10 mouse cellular contexts compared by ENCODE assay signal in genomic region chr7:127231376-127231775, GRCm38 (mm10). TPM values are rescaled to one million over a fixed set of nuclear protein-coding genes. Genes with fewer than 3 reads are reported as not detected.
A peak's percentile ranks its signal among the peaks of the same experiment; 100 is the strongest.
DNase-seq lines count a peak whose midpoint lies in the region; ATAC-seq and TF ChIP-seq lines count a peak whose summit lies in the region.
"Had no signal": no experiment of that assay in that cellular context is flagged by ENCODE, and none has a peak within 500 bp of the region (broad histone marks: within the 10 kb centered on the region; RNA-seq: fewer than 3 reads in every experiment).

No protein-coding gene starts in this region.

- H3K4me2 ChIP-seq in limb, embryonic 13.5 days (replicated peaks): peak overlapping the region; percentile 79
- peak overlapping the region; percentile 53 for H3K4me2 ChIP-seq in stomach, embryonic 15.5 days

- no peak overlapping the region for H3K27ac ChIP-seq in cerebellum, adult 2 months (ENCODE audit: insufficient read depth, low read length)
- H3K27ac ChIP-seq in limb, embryonic 13.5 days: no peak overlapping the region
- H3K27ac ChIP-seq in stomach, embryonic 15.5 days: peak overlapping the region; percentile 98; the same call in 1 of the 2 replicates

- ATAC-seq in megakaryocyte, adult 5-6 weeks (ENCODE audit: poor library complexity, severe bottlenecking): no peak
- no peak for ATAC-seq in limb, embryonic 13.5 days (ENCODE audit: low FRiP score, low read depth)
- ATAC-seq in stomach, embryonic 15.5 days (ENCODE audit: insufficient read depth, low FRiP score, low read depth): no peak

- peaks cover 39% of the 10 kb centered on the region for H3K36me3 ChIP-seq in megakaryocyte, embryonic 14.5 days (replicated peaks; ENCODE audit: low read length)
- H3K36me3 ChIP-seq in limb, embryonic 13.5 days: peaks cover 44% of the 10 kb centered on the region
- H3K36me3 ChIP-seq in stomach, embryonic 15.5 days: peaks cover 15% of the 10 kb centered on the region

- no peak for TF ChIP-seq CTCF in cerebellum, adult 2 months (IDR thresholded peaks at IDR 0.05; ENCODE audit: borderline replicate concordance, insufficient read depth, low read depth, low read length)

- H3K4me3 ChIP-seq in cerebellum, adult 2 months (replicated peaks; ENCODE audit: insufficient read depth, low read depth, low read length): peak overlapping the region; percentile 86
- peak overlapping the region; percentile 100 for H3K4me3 ChIP-seq in megakaryocyte, embryonic 14.5 days (replicated peaks)
- peak overlapping the region; percentile 92 for H3K4me3 ChIP-seq in limb, embryonic 13.5 days
- H3K4me3 ChIP-seq in stomach, embryonic 15.5 days (replicated peaks): peak overlapping the region; percentile 80

- H3K9me3 ChIP-seq in megakaryocyte, embryonic 14.5 days: no peaks in the 10 kb centered on the region
- no peaks in the 10 kb centered on the region for H3K9me3 ChIP-seq in limb, embryonic 13.5 days
- H3K9me3 ChIP-seq in stomach, embryonic 15.5 days: no peaks in the 10 kb centered on the region

- H3K4me1 ChIP-seq in cerebellum, adult 2 months (ENCODE audit: control insufficient read depth, insufficient read depth, low read length): peaks cover 8% of the 10 kb centered on the region; the same call in 1 of the 2 replicates
- peaks cover 73% of the 10 kb centered on the region for H3K4me1 ChIP-seq in megakaryocyte, embryonic 14.5 days
- H3K4me1 ChIP-seq in limb, embryonic 13.5 days: peaks cover 36% of the 10 kb centered on the region
- peaks cover 15% of the 10 kb centered on the region for H3K4me1 ChIP-seq in stomach, embryonic 15.5 days

- DNase-seq in cerebellum, adult 2 months: no peak
- DNase-seq in cerebellum, adult 18-20 months: no peak
- DNase-seq in gastrocnemius, postnatal 4 days (ENCODE audit: low spot score in 2 of 2): no peak
- no peak for DNase-seq in left cerebral cortex, adult 8-10 months (ENCODE audit: low spot score in 2 of 2)
- DNase-seq: adrenal gland, adult 8-10 months; lung, postnatal 10 days had no signal

- TF ChIP-seq POLR2A in cerebellum, adult 2 months (IDR thresholded peaks at IDR 0.05; ENCODE audit: borderline replicate concordance, insufficient read depth, low read length): no peak

- 20% methylated on average over 3 of the region's 3 CpGs for WGBS in cerebellum, adult 2 months
- WGBS in limb, embryonic 13.5 days: 69% methylated on average over 3 of the region's 3 CpGs
- WGBS in stomach, embryonic 15.5 days: 46% methylated on average over 3 of the region's 3 CpGs

- H3K27me3 ChIP-seq in cerebellum, adult 2 months (ENCODE audit: control insufficient read depth, insufficient read depth, low read length): no peaks in the 10 kb centered on the region
- H3K27me3 ChIP-seq in megakaryocyte, embryonic 14.5 days (replicated peaks): no peaks in the 10 kb centered on the region
- H3K27me3 ChIP-seq in limb, embryonic 13.5 days: no peaks in the 10 kb centered on the region
- no peaks in the 10 kb centered on the region for H3K27me3 ChIP-seq in stomach, embryonic 15.5 days (replicated peaks)

- H3K9ac ChIP-seq in limb, embryonic 13.5 days: peak overlapping the region; percentile 97
- no peak overlapping the region for H3K9ac ChIP-seq in stomach, embryonic 15.5 days

RNA-seq across cellular contexts. Expression of gene Zfp553, which starts 1.5 kb away (rescaled TPM):
- 16.6 and 17.6 TPM in 2 replicates for polyA plus RNA-seq in cerebellum, adult 2 months (2012; rRNA removed)
- polyA plus RNA-seq in megakaryocyte, embryonic 14.5 days (2012; ENCODE audit: insufficient read depth, low replicate concordance): 10.8 and 17.3 TPM in 2 replicates
- 2.9 and 3.1 TPM in 2 replicates for total RNA-seq in megakaryocyte, adult 5-6 weeks (2015)
- 5.9 and 9.7 TPM in 2 replicates for total RNA-seq in megakaryocyte, adult 5-6 weeks (2017)
- 51.8 and 52.1 TPM in 2 replicates for polyA plus RNA-seq in limb, embryonic 13.5 days (2015; fragmentation: Nextera tagmentation; extraction: Ambion mirVana)
- 33.9 and 34.8 TPM in 2 replicates for polyA plus RNA-seq in stomach, embryonic 15.5 days (2015; fragmentation: Nextera tagmentation; extraction: Ambion mirVana)
- 1 to 10 TPM; 9.0 to 9.8 TPM for total RNA-seq in gastrocnemius, postnatal 4 days (2021)
- total RNA-seq in left cerebral cortex, adult 8-10 months (2022): 10 to 100 TPM; 18.2 to 21.2 (median 21.0) TPM

RNA-seq across cellular contexts. Expression of gene Sept1, which starts 1.6 kb away (rescaled TPM):
- polyA plus RNA-seq in cerebellum, adult 2 months (2012; rRNA removed): 11.3 and 12.5 TPM in 2 replicates
- 369 and 529 TPM in 2 replicates for polyA plus RNA-seq in megakaryocyte, embryonic 14.5 days (2012; ENCODE audit: insufficient read depth, low replicate concordance)
- 36.2 and 36.8 TPM in 2 replicates for total RNA-seq in megakaryocyte, adult 5-6 weeks (2015)
- total RNA-seq in megakaryocyte, adult 5-6 weeks (2017): 31.2 and 42.7 TPM in 2 replicates
- 23.5 and 27.9 TPM in 2 replicates for polyA plus RNA-seq in limb, embryonic 13.5 days (2015; fragmentation: Nextera tagmentation; extraction: Ambion mirVana)
- 17.7 and 19.2 TPM in 2 replicates for polyA plus RNA-seq in stomach, embryonic 15.5 days (2015; fragmentation: Nextera tagmentation; extraction: Ambion mirVana)
- 1 to 10 TPM; 7.4 to 7.6 TPM for total RNA-seq in gastrocnemius, postnatal 4 days (2021)
- total RNA-seq in left cerebral cortex, adult 8-10 months (2022): 1 to 10 TPM; 3.1 to 7.1 (median 5.4) TPM

RNA-seq across cellular contexts. Expression of gene Zfp771, which starts 12.7 kb away (rescaled TPM):
- polyA plus RNA-seq in cerebellum, adult 2 months (2012; rRNA removed): 88.7 and 95.4 TPM in 2 replicates
- polyA plus RNA-seq in megakaryocyte, embryonic 14.5 days (2012; ENCODE audit: insufficient read depth, low replicate concordance): 85.4 and 270 TPM in 2 replicates
- total RNA-seq in megakaryocyte, adult 5-6 weeks (2015): 0.96 and 1.8 TPM in 2 replicates
- 0.28 and 0.73 TPM in 2 replicates for total RNA-seq in megakaryocyte, adult 5-6 weeks (2017)
- 75.1 and 82.7 TPM in 2 replicates for polyA plus RNA-seq in limb, embryonic 13.5 days (2015; fragmentation: Nextera tagmentation; extraction: Ambion mirVana)
- polyA plus RNA-seq in stomach, embryonic 15.5 days (2015; fragmentation: Nextera tagmentation; extraction: Ambion mirVana): 57.9 and 63.1 TPM in 2 replicates
- total RNA-seq in gastrocnemius, postnatal 4 days (2021): 10 to 100 TPM; 23.7 to 29.6 TPM
- total RNA-seq in left cerebral cortex, adult 8-10 months (2022): 10 to 100 TPM; 49.5 to 55.5 (median 53.6) TPM

RNA-seq across cellular contexts. Expression of gene Mylpf, which starts 22.7 kb away (rescaled TPM):
- 1.6 and 3.0 TPM in 2 replicates for polyA plus RNA-seq in cerebellum, adult 2 months (2012; rRNA removed)
- polyA plus RNA-seq in megakaryocyte, embryonic 14.5 days (2012; ENCODE audit: insufficient read depth, low replicate concordance): 4.7 TPM in 1 of 2 replicates, not detected in the other
- total RNA-seq in megakaryocyte, adult 5-6 weeks (2015): 5.0 and 6.0 TPM in 2 replicates
- 2.3 and 3.3 TPM in 2 replicates for total RNA-seq in megakaryocyte, adult 5-6 weeks (2017)
- 350 and 353 TPM in 2 replicates for polyA plus RNA-seq in limb, embryonic 13.5 days (2015; fragmentation: Nextera tagmentation; extraction: Ambion mirVana)
- 18.6 and 31.0 TPM in 2 replicates for polyA plus RNA-seq in stomach, embryonic 15.5 days (2015; fragmentation: Nextera tagmentation; extraction: Ambion mirVana)
- over 10,000 TPM; 28,893 to 32,257 TPM for total RNA-seq in gastrocnemius, postnatal 4 days (2021)
- total RNA-seq in left cerebral cortex, adult 8-10 months (2022): 10 to 100 TPM in 2 of 4 experiments, 1 to 10 TPM in 2; 1.9 to 21.6 (median 9.2) TPM

RNA-seq across cellular contexts. Expression of gene Tbc1d10b, which starts 23.1 kb away (rescaled TPM):
- polyA plus RNA-seq in cerebellum, adult 2 months (2012; rRNA removed): 72.4 and 83.9 TPM in 2 replicates
- 83.3 and 137 TPM in 2 replicates for polyA plus RNA-seq in megakaryocyte, embryonic 14.5 days (2012; ENCODE audit: insufficient read depth, low replicate concordance)
- 27.0 and 27.4 TPM in 2 replicates for total RNA-seq in megakaryocyte, adult 5-6 weeks (2015)
- total RNA-seq in megakaryocyte, adult 5-6 weeks (2017): 59.8 and 74.2 TPM in 2 replicates
- polyA plus RNA-seq in limb, embryonic 13.5 days (2015; fragmentation: Nextera tagmentation; extraction: Ambion mirVana): 31.7 and 34.8 TPM in 2 replicates
- 24.3 and 24.4 TPM in 2 replicates for polyA plus RNA-seq in stomach, embryonic 15.5 days (2015; fragmentation: Nextera tagmentation; extraction: Ambion mirVana)
- total RNA-seq in gastrocnemius, postnatal 4 days (2021): 10 to 100 TPM; 48.0 to 51.7 TPM
- 100 to 1,000 TPM in 2 of 4 experiments, 10 to 100 TPM in 2; 89.4 to 105 (median 96.9) TPM for total RNA-seq in left cerebral cortex, adult 8-10 months (2022)

Comparison
In these comparisons a context has a peak if more than half of its experiments do, and no peak if none do; other contexts are left out.
1. RNA of gene Sept1, which starts 1.6 kb away (polyA plus RNA-seq): 369 to 529 TPM in megakaryocyte, embryonic 14.5 days; 23.5 to 27.9 TPM in limb, embryonic 13.5 days, 17.7 to 19.2 TPM in stomach, embryonic 15.5 days and 11.3 to 12.5 TPM in cerebellum, adult 2 months; every median in the first group is over 10 times any median in the second.
2. Peak in every context shown above with its lines, with median percentiles within 50 percentile points of each other: H3K4me3 ChIP-seq.